Mouse (Mus musculus) megakaryocyte, embryonic 14.5 days (primary cell): ENCODE data around the gene Fermt1.

Experiments used
- FLI1 ChIP-seq: IDR thresholded peaks from 2 replicates; pipeline ENCODE4 v1.6.1; 2012; ENCODE audit warnings: low read length, inconsistent platforms, mixed read lengths
- GATA1 ChIP-seq: IDR thresholded peaks from 3 replicates; pipeline ENCODE4 v1.6.1; 2012; ENCODE audit warnings: mixed read lengths, low read length, inconsistent platforms, borderline replicate concordance

DNA sequence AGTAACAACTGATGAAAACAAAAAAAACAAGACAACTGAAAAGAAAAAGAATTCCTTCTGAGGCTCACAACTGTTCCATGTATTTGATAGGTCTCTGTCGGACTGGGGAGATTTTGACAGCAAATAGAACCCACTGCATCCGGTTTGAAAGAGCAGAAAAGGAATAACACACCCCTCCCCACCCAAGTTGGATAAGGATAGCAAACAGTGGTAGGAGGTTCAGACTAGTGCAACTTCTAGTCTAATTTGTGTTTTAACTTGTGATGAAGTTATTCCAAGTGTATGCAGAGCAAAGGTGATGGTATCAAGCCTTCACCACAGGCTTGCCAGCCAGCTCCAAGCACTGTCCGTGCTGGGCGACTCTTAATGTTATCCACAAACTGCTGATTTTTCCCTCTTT is 9.5 kb downstream of the Fermt1 start:
- TF ChIP-seq GATA1: no peak
- TF ChIP-seq FLI1: no peak
